8 mouse cellular contexts compared by ENCODE assay signal in the genomic region with DNA sequence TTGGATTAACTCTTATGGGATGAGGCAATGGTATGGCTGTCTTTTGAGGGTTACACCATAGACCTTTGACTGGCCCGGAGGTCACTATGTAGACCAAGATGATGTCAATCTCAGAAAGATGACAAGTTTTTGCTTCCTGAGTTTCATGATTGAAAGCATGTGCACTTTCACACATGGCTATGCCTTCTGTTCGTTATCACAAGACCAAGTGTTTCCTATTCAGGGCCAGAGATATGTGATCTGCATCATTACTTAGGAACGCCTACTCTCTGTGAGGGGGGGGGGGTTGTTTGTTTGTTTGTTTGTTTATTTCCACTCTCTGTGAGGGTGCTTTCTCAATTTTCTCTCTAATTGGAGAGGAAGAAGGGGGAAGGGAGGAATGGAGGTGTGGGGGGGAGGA. TPM values are rescaled to one million over a fixed set of nuclear protein-coding genes. Genes with fewer than 3 reads are reported as not detected.
A peak's percentile ranks its signal among the peaks of the same experiment; 100 is the strongest.
DNase-seq lines count a peak whose midpoint lies in the region; ATAC-seq and TF ChIP-seq lines count a peak whose summit lies in the region.

No protein-coding gene starts in this region.

- no peaks in the 10 kb centered on the region; the same call in 1 of the 2 replicates for H3K27me3 ChIP-seq in spleen, adult 2 months (ENCODE audit: control insufficient read depth, insufficient read depth, low read length)
- H3K27me3 ChIP-seq in limb, embryonic 15.5 days: no peaks in the 10 kb centered on the region
- no peaks in the 10 kb centered on the region for H3K27me3 ChIP-seq in stomach, postnatal 0 days (ENCODE audit: control insufficient read depth, insufficient read depth, low read length)

- H3K9ac ChIP-seq in limb, embryonic 15.5 days: no peak overlapping the region; the same call in 1 of the 2 replicates
- peak overlapping the region; percentile 70 for H3K9ac ChIP-seq in stomach, postnatal 0 days (ENCODE audit: low read length)

- ATAC-seq in CD4-positive, CD25-positive, alpha-beta regulatory T cell, adult 4 months: no peak
- no peak for ATAC-seq in limb, embryonic 15.5 days (ENCODE audit: insufficient number of reproducible peaks, low FRiP score, low TSS enrichment, low read depth)
- ATAC-seq in stomach, postnatal 0 days (ENCODE audit: low FRiP score, low TSS enrichment): no peak

- peaks cover 6% of the 10 kb centered on the region; the same call in 1 of the 2 replicates for H3K4me1 ChIP-seq in spleen, adult 2 months (ENCODE audit: control insufficient read depth, insufficient read depth, insufficient read length)
- peaks cover 22% of the 10 kb centered on the region for H3K4me1 ChIP-seq in limb, embryonic 15.5 days
- H3K4me1 ChIP-seq in stomach, postnatal 0 days (replicated peaks; ENCODE audit: control insufficient read depth, insufficient read depth): no peaks in the 10 kb centered on the region

- H3K9me3 ChIP-seq in limb, embryonic 15.5 days: no peaks in the 10 kb centered on the region
- H3K9me3 ChIP-seq in stomach, postnatal 0 days (ENCODE audit: control insufficient read depth, low read length): no peaks in the 10 kb centered on the region

- peak overlapping the region; percentile 53 for H3K4me2 ChIP-seq in limb, embryonic 15.5 days
- peak overlapping the region; percentile 62 for H3K4me2 ChIP-seq in stomach, postnatal 0 days (replicated peaks; ENCODE audit: low read depth)

- TF ChIP-seq POLR2A in spleen, adult 2 months (IDR thresholded peaks at IDR 0.05; ENCODE audit: low read depth, low read length): no peak

- 45% methylated on average over 3 of the region's 3 CpGs for WGBS in spleen, adult 2 months
- 43% methylated on average over 3 of the region's 3 CpGs for WGBS in limb, embryonic 15.5 days
- WGBS in stomach, postnatal 0 days: 52% methylated on average over 3 of the region's 3 CpGs

- H3K27ac ChIP-seq in spleen, adult 2 months (ENCODE audit: insufficient read depth, low read length): no peak overlapping the region; the same call in 1 of the 2 replicates
- peak overlapping the region; percentile 99 for H3K27ac ChIP-seq in limb, embryonic 15.5 days
- H3K27ac ChIP-seq in stomach, postnatal 0 days (replicated peaks): peak overlapping the region; percentile 96

- DNase-seq in CD4-positive, CD25-positive, alpha-beta regulatory T cell, adult 2 months (ENCODE audit: low read depth, low spot score): peak; percentile 51
- peak in 1 of 2 experiments; percentile 17 for DNase-seq in spleen, adult 2 months (ENCODE audit: low read depth in 1 of 2, low spot score in 2 of 2)
- no peak for DNase-seq in spleen, postnatal 4 days (ENCODE audit: low spot score in 2 of 2)
- no peak for DNase-seq in stomach, postnatal 0 days (ENCODE audit: low spot score)
- no peak for DNase-seq in frontal cortex, postnatal 36 days (ENCODE audit: low spot score in 2 of 2)
- DNase-seq in Muller cell, postnatal 12 days (ENCODE audit: inconsistent ontology term): no peak

- H3K4me3 ChIP-seq in spleen, adult 2 months (ENCODE audit: extremely low read depth, insufficient read depth, insufficient read length): peak overlapping the region; percentile 77
- H3K4me3 ChIP-seq in limb, embryonic 15.5 days: peak overlapping the region; percentile 67
- H3K4me3 ChIP-seq in stomach, postnatal 0 days (ENCODE audit: low read depth, low read length): peak overlapping the region; percentile 59

- no peaks in the 10 kb centered on the region for H3K36me3 ChIP-seq in spleen, adult 2 months (ENCODE audit: control insufficient read depth, insufficient read depth, low read length)
- no peaks in the 10 kb centered on the region for H3K36me3 ChIP-seq in limb, embryonic 15.5 days
- H3K36me3 ChIP-seq in stomach, postnatal 0 days (ENCODE audit: control insufficient read depth, insufficient read depth, low read length): no peaks in the 10 kb centered on the region

- TF ChIP-seq EP300 in stomach, postnatal 0 days (optimal IDR thresholded peaks at IDR 0.05): no peak

- TF ChIP-seq CTCF in spleen, adult 2 months (IDR thresholded peaks at IDR 0.05; ENCODE audit: extremely low read depth, insufficient read depth, insufficient read length, insufficient replicate concordance): no peak
- no peak for TF ChIP-seq CTCF in stomach, postnatal 0 days (IDR thresholded peaks at IDR 0.05; ENCODE audit: low read depth)

RNA-seq across cellular contexts. Expression of gene Ppp2r1a, which starts 0.9 kb away (rescaled TPM):
- polyA plus RNA-seq in CD4-positive, CD25-positive, alpha-beta regulatory T cell, adult 4 months (2017; shearing (Covaris generic)): 100 to 1,000 TPM; 186 to 258 TPM
- 112 and 119 TPM in 2 replicates for polyA plus RNA-seq in spleen, adult 2 months (2012; rRNA removed)
- 340 and 361 TPM in 2 replicates for polyA plus RNA-seq in limb, embryonic 15.5 days (2015; fragmentation: Nextera tagmentation; extraction: Ambion mirVana)
- polyA plus RNA-seq in stomach, postnatal 0 days (2015; fragmentation: Nextera tagmentation; extraction: Ambion mirVana): 217 and 233 TPM in 2 replicates

RNA-seq across cellular contexts. Expression of gene Vmn1r232, which starts 24.7 kb away (rescaled TPM):
- polyA plus RNA-seq in CD4-positive, CD25-positive, alpha-beta regulatory T cell, adult 4 months (2017; shearing (Covaris generic)): not detected
- not detected in 2 replicates for polyA plus RNA-seq in spleen, adult 2 months (2012; rRNA removed)
- polyA plus RNA-seq in limb, embryonic 15.5 days (2015; fragmentation: Nextera tagmentation; extraction: Ambion mirVana): not detected in 2 replicates
- not detected in 2 replicates for polyA plus RNA-seq in stomach, postnatal 0 days (2015; fragmentation: Nextera tagmentation; extraction: Ambion mirVana)

RNA-seq across cellular contexts. Expression of gene Vmn1r231, which starts 39.3 kb away (rescaled TPM):
- polyA plus RNA-seq in CD4-positive, CD25-positive, alpha-beta regulatory T cell, adult 4 months (2017; shearing (Covaris generic)): not detected
- polyA plus RNA-seq in spleen, adult 2 months (2012; rRNA removed): not detected in 2 replicates
- not detected in 2 replicates for polyA plus RNA-seq in limb, embryonic 15.5 days (2015; fragmentation: Nextera tagmentation; extraction: Ambion mirVana)
- not detected in 2 replicates for polyA plus RNA-seq in stomach, postnatal 0 days (2015; fragmentation: Nextera tagmentation; extraction: Ambion mirVana)

RNA-seq across cellular contexts. Expression of gene Vmn1r233, which starts 52.0 kb away (rescaled TPM):
- polyA plus RNA-seq in CD4-positive, CD25-positive, alpha-beta regulatory T cell, adult 4 months (2017; shearing (Covaris generic)): under 1 TPM in 1 of 2 experiments, not detected in 1; 0.07 TPM
- polyA plus RNA-seq in spleen, adult 2 months (2012; rRNA removed): not detected in 2 replicates
- not detected in 2 replicates for polyA plus RNA-seq in limb, embryonic 15.5 days (2015; fragmentation: Nextera tagmentation; extraction: Ambion mirVana)
- 0.05 TPM in 1 of 2 replicates, not detected in the other for polyA plus RNA-seq in stomach, postnatal 0 days (2015; fragmentation: Nextera tagmentation; extraction: Ambion mirVana)
